Mouse (Mus musculus) cerebellum, adult 11 months (tissue): ENCODE measurements at regions not wholly inside any gene's neighbourhood (a gene's known extent, or its start where the extent isn't known, plus 50 kb on each side); places are given as distances from the start of the nearest gene placed in this dataset.
"Not testable (repeated sequence)": the region's sequence is repeated elsewhere in the genome, so short reads cannot be mapped to it uniquely, and the experiment has no call there.

Experiments
- DNase-seq: peaks from one replicate; pipeline ENCODE4 v3.0.0; 2022

DNA sequence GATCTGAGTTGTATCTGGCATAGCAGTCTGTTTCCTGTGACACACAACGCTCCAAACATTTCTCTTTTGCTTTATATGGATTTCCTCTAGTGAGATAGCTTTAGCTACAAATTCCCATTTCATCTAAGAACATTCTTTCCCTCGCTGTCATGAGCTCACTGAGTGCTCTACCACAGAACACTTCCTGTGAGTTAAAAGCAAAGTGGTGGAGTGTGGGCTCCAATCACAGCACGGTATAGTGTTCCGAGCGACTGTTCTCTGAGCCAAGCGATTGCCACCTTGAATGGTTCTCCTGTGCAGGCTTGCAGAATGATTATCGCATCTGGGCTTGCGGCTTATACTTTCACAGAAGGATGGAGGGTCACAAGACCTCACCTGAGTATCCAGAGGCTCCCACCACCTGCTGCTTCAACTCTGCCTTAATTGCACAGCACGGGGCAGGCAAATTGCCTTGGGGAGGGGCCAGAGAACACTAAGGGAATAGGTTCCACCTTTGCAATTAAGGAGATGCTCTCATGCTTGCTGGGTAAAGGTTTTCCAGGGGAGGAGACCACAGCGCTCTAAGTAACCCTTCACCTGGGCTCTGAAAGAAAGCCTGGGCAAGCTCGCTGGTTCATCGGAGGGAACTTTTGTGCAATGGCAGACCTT, 477.7 kb downstream of the Zfp704 start:
- DNase-seq: no peak

DNA sequence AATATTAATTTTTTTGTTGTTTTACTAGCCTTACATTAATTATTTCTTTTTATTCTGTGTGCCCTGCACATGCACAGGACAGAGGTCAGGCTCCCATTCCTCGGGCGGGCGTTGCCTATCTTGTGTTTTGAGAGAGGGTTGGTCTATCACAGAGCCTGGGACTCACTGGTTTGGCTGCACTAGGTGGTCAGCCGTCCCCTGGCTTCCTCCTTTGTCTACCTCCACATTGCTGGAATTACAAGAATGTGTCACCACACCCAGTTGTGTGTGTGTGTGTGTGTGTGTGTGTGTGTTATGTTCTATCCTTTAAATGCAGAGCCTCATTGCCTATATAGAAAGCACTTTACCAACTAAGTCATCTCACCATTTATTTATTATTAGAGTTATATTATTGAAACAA, 478.5 kb downstream of the Zfp704 start:
- no peak for DNase-seq

DNA sequence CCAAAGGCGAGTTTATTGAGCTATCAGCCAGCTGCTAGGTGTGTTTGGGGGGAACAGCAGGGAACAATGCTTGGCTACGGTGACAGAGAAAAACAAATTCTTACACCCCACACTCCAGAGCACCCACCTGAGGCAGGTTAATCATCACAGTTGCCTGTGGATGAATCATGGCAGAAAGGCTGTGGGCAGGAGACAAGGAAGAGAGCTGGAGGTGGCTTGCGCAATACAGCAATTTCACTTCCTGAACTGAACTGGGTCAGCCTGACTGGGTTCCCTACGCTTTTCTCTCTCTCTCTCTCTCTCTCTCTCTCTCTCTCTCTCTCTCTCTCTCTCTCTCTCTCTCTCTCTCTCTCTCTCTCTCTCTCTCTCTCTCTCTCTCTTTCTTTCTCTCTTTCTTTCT, 481.5 kb downstream of the Zfp704 start:
- no peak for DNase-seq

DNA sequence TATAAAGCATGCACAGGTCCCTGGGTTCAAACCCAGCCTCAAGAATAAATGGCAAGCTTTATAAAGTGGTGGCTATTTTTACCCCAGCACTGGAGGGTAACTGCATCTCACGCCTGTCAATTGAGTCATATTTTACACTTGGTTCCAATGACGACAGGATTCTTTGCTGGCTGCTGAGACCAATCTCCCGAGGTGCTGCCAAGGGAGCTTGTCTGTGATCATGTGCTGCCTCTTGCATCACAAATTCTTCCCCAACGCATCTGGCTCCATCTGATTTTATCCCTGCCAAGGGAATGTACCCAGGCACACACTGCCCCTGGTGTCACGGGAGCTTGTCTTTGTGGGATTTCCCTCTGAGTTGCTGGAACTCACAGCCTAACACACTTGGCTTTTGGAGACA, 486.8 kb downstream of the Zfp704 start:
- no peak for DNase-seq

DNA sequence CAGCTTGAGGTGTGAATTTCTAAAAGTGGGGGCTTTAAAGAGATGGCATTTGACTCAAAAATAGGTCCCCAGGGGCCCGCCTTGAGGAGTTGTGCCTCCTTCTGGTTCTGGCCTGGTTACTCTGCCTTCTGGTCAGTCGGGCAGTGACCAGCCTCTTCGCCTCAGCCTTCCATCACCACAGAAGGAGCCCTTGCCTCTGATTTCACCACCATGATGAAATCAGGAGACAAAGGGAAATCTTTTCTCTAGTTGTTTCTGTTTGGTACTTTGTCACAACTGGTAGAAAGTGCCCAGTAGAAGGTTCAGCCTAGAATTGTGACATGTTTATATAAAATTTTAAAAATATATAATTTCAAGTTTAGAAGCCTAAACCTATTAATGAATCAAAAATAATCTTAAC, 492.0 kb downstream of the Zfp704 start:
- DNase-seq: no peak

DNA sequence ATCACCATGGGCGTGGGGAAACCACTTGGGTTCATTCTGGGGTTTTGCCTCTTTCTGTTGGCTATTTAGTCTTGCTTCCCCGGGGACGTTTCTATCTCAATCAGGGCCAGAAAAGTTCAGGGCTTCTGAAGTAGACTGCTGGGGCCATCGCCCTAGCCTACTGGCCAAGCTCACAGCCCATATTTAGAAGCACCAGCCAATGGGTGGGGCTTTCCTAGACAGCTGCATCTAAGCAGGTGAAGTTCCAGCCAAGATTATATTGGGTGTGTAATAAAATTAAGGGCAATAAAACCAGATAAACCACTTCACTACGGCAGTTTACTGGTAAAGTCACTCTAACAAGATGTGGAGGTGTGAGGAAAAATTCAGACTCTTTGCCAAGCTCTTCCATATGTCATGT, 496.5 kb downstream of the Zfp704 start:
- DNase-seq: no peak

DNA sequence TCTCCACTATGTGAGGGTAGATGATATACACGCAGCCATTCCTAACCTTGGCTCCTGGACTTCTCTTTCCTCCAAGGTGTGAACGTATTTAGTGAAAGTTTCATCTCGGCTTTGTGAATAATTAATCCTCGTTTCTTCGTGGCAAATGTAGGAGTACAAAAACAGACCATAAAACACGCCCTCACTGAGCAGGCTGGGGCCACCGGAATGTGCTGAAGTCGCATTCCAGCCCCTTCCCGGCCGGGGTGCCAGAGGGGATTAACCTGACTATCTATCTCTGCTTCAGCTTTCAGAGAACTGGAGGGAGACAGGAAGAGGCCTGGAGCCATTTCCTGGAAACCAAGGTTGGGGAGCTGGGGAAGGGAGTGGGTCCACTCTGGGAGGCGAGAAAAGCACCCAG, 499.1 kb downstream of the Zfp704 start:
- no peak for DNase-seq

DNA sequence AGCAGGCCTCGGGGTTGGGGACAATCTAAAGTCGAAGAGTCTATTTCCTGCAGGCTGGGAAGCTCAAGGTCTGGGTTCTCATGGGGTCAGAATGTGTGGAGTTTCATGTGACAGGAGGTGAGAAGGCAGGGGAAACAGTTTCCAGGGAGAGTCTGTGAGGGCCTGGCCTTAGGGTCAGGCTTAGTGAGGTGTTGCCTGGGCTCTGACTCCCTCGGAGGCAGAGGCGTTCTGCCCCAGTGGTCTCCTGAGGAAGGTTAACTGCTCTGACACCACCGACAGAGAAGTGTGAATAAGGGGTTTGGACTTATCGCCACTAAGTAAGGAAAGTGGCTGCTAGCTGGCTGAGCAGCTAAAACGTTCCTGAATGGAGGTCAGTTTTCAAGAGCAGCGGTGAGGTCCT, 499.9 kb downstream of the Zfp704 start:
- no peak for DNase-seq

DNA sequence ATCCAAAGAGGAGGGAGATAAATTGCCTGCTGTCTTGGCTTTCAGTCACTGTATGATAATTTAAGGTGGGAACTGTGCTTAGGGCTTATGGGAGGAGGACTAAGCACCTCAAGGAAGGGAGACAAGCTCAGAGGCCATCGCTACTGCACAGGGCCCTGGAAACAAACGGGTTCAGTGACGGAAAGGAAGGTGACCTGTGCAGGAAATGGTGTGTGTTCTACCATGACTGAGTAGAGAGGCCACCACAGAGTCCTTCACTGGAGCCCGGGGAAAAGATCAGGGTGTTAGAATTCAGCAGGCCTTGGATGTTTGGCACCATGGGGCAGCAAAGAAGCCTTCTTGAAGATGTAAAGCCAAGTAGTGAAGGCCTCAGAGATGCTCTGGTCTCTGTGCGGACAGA, 500.4 kb downstream of the Zfp704 start:
- DNase-seq: no peak

DNA sequence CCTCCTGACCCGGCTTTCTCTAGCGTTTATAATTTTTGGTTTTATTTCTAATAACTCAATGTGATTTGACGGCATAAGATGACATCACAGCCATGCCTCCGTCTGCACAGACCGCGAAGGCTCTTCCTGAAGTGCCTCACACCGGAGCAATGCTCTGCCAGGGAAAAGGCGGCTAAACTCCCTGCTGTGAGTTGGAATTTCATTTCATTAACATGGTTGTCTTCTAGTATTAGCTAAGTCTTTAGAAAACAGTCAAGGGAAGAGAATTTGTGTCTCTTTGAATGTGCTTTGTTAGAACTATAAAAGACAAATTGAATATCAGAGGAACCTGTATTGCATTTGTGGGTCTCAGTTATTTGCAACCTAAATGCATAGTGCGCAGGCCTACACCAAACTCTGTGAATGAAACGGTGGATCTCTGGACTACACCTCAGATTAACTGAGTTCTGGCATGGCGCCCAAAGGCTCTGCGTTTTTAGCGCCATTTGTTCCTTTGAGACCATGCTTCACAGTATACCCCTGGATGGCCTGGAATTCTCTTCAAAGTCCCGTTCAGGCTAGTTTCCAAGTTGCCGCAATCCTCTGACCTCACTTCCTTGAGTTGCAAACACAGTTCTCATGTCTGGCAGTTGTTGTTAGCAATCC, 502.0 kb downstream of the Zfp704 start:
- no peak for DNase-seq

DNA sequence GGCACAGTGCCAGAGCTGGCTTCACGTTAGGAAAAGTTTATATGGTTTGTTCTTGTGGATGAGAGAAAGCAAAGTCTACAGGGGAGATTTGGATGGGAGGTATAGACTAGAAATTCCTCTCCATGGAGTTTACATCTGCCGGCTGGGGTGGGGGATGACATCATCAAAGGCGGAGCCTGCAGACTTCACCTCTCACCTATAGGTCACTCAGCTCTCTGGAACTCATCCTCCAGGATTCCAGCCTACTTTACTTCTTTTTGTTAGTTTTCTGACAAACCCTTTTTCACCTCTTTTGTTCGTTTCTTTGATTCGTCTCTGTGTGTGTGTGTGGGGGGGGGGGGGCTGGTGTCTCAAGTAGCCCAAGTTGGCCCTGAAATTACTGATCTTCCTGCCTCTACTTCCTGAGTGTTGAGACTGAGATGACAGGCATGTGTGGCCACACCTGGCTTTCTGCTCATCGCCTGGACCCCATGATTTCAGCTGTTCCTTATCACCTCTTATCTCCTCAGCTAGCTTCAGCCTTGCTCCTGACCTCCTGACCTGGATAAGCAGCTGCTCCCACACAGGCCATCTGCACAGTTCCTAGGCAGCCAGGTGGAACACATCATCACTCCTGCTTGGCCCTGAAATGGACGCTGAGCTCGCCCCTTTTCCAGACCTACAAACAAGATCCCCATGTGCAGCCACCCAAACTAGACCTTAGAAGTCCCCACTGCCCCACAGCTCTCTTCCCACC, 504.5 kb downstream of the Zfp704 start:
- DNase-seq: no peak

DNA sequence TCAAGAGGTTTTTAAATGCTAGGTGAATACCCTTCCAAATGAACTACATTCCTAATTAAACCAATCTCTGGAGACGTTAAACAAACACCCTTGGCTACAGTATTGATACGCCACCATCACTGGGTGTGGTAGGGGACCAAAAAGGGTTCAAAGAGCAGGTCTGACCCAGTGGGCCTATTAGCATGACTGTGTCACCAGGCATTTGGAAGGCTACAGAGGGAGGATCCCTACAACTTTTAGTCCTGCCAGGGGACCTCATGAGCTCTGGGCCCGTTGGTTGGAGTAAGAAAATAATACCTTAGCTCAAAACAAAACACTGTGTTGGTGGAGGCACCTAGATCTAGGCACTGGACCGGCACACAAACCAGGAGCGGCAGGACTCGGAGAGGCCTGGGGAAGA, 506.4 kb downstream of the Zfp704 start:
- DNase-seq: no peak

DNA sequence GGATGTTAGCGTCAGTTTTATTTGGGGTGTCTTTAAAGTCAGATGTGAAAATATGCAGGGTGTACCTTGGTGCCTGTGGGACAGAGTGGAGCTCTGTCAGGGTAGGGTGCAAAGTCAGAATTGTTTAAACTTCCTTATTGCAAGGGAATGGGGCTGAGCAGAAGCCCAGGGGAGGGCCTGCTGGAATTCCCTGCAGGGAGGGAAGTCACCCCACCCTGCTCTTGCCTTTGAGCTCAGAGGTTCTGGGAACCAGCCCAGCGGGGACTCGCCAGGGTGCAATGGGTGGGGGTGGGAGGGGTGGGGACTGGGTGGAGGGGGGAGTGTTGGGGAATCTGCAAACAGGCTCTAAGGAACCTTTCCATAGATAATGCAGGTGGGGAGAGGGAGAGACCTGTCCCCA, 508.6 kb downstream of the Zfp704 start:
- DNase-seq: no peak

DNA sequence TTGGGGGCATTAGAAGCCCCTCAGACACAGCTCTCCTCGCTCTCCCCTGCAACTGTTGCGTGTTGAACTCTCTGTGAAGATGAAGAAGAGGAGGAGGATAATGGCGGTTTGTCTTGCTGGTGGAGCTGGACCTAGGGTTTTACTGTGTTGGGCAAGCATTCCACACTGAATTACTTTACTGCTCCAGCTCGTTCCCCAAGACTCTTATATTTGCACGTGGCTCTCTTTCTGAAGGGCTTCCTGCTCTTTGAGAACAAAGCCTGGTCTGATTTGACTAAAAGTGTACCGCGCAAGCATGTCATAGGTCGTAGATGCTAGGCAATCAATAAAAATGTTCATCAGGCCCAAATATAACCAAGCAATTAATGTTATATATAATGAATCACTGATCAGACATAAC, 509.1 kb downstream of the Zfp704 start:
- no peak for DNase-seq

DNA sequence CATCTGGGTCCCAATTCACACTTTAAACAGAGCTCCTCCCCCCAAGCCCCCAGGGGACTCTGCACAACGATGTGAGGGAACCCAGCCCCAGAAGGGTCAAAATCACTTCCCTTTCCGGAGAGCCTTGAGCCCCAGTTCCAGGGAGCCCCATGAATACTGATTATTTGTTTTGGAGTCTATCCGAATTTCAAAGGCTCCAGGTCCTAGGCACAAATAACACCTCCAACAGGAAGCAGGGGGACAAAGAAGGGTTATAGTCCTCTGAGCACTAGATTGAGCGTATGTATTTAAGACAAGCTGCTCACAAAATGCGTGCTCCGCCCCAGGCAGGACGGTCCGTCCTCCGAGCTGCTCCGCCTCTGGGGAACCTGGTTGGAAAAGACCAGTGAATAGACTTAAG, 511.4 kb downstream of the Zfp704 start:
- no peak for DNase-seq

DNA sequence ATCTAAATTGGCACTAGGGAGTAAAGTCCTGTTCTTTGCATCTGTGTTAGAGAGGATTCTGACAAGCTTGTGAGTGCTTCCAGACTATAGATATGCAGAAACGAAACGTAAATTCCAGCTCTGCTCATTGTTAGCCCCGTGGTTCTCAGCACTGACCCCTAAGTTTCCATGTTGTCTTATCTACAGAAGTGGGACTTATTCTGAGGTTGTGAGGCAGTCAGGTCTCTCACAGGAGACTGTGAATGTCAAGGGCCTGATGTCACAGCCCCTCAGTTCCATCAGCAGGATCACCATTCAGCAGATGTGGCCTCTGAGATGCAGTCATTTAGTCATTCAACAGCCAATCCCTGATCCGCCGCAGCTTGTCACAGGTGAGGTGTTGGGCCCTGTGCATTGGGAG, 525.8 kb downstream of the Zfp704 start:
- no peak for DNase-seq

DNA sequence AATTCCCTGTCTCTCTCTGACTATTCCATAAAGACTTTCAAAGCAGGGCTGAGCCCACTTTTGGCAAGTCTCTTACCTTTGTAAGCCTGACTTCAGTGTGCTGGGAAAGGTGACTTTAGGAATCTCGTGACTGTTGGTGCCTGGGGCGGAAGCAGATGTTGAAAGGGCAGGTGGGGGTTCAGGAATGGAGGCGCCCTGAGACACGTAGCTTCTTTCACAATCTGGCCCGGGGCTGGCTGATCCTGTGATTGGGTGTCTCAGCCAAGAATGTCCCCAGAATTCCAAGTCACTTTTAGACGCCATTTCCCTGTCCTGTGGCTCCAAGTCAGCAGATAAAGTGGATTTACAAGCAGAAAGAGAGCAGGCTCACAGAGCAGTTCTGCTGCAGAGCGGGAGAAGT, 527.8 kb downstream of the Zfp704 start:
- DNase-seq: no peak

DNA sequence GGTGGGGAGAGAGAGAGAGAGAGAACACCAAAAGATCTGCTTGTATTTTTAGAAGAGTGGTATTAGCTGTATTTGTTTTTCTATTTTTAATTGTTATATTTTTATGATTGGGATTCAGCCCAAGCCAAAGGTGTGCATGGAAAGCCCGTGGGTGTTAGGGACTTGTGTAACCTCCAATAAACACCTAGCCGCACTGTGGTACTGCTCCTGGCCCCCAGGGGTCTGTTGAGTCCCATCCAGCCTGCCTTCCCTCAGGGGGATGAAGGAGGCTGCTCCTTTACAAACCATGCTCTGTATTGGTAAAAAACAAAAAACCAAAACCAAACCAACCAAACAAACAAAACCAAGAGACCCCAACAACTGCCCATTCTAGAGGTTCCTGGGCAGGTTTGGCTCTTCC, 531.7 kb downstream of the Zfp704 start:
- DNase-seq: no peak

DNA sequence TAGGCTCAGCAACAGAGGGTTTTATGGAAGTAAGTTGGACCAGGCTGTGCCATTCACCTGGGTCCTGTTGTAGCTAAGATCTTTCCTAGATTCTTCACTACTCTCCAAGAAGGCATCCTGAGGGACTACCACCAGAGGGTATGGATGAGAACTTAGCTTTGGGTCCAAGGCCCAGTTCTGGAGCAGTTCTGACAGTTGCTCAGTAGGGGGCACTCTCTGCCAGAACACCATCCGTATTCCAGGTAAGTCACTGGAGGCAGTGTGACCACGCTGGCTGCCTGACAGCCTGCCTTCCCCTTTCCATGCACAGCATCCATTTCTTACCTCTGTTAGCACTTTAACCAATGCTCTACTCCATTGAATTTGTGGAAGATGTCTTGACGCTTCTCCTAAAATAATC, 533.2 kb downstream of the Zfp704 start:
- DNase-seq: peak; percentile 30

DNA sequence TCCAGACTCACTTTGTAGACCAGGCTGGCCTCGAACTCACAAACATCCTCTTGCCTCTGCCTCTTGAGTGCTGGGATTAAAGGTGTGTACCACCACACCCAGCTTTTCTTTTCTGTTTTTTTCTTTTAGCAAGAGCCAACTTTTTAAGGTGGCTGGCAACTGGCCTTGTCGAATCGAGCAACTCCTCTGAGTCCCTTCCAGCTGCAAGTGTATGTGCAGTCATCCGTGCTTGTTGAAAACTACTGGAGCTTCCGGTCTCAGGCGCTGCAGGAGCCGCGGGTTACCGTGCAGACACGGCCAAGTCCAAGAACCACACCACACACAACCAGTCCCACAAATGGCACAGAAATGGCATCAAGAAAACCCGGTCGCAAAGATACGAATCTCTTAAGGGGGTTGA, 537.4 kb downstream of the Zfp704 start:
- DNase-seq: not testable (repeated sequence)

DNA sequence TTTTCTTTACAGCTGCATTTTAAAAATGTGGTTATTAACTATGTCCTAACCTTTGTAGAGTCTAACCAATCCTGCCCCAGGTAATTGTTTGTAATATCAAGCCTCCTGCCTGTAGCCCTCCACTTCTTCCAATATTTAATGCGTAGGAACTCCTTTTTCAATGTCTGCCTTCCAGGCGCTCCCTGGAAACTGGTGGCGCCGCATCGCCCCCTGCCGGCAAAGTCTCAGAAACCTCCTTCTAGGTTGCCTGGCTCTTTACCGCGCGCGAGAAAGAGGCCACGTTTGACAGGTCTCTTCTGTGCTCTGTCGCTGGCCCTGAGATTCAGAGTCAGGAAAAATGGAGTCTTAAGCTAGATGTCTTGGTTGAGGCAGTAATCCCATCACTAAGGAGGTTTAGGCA, 542.8 kb downstream of the Zfp704 start:
- DNase-seq: peak; percentile 80

DNA sequence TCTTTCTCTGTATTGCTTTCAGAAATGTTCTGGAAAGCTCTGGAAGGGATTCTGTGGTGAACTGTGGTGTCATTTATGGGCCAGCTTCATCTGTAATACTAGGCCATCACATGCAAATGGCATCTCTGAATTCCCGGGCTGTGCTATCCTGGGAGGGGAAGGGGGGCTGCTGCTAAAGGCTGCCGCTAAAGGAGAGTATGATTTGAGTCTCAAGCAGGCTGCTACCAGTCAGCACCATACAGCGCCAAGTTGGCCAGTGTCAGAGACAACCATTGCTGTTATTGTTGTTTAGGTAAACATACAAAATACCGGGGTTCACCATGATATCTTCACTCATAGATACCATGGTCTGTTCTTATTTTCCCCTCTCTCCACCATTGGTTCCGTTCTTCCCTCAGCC, 543.5 kb downstream of the Zfp704 start:
- DNase-seq: no peak

DNA sequence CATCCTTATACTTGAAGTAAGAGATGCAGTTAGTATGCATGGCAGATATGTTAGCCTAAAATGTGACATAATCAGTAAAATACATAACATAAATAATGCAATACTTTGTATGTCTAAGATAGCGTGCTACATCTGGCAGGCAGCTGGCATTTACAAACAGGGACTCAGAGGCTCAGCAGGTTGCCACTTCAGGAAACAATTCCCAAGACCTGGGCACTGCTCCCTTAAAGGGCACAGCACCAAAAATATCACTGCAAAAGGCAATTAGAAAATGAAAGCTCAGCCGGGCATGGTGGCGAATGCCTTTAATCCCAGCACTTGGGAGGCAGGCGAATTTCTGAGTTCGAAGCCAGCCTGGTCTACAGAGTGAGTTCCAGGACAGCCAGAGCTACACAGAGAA, 544.0 kb downstream of the Zfp704 start:
- DNase-seq: no peak

DNA sequence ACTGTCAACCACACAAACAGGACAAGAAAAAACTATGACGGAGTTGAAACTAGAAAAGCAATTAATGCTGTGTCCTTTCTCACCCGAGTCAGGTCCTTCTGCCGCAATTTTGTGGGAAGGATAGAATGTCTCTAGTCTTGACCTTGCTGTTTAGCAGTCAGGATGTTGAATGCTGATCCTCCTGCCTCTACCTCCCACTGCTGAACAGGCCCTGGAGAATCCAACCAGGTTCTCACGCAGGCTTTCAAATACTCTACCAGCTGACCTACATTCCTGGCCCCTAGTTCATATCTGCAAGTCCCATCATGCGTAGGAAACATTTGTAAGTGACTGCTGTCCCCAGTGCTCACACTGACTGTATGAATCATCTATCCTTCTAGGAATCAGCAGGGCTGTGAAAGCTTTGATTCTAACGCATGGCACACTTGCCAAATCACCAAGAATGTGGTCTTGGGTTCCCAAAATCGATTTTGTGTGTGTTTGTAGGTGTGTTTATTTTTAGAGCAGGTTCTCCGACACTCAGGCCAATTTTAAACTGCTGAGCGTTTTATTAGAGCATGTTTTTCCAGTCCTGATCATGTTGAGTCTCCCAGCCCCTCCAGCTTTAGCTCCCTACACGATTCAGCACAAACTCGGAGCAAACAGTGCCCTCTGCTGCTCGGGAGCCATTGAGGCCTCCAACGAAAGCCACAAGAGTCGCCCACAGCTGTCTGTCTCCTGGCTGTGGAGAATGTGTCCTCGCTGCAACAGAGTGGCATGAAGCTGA, 545.4 kb downstream of the Zfp704 start:
- peak; percentile 24 for DNase-seq
